Mouse (Mus musculus) small intestine, adult 2 months (tissue): ENCODE data around the gene Ip6k1.

Experiments used
- CTCF ChIP-seq: fragments of 200-500 bp; IDR thresholded peaks from 2 replicates; pipeline ENCODE4 v1.5.1; 2012; ENCODE audit warnings: low read depth, mild to moderate bottlenecking, control low read depth, inconsistent platforms, low read length, moderate library complexity, mixed read lengths; ENCODE audit not compliant: insufficient replicate concordance, insufficient read length; ENCODE audit errors: extremely low read depth
- POLR2A ChIP-seq: fragments of 200-500 bp; IDR thresholded peaks from 2 replicates; pipeline ENCODE4 v1.6.1; 2012; ENCODE audit warnings: low read depth, mild to moderate bottlenecking, control low read depth, inconsistent platforms, low read length, moderate library complexity

- TF ChIP-seq POLR2A, result no peak
- no peak for TF ChIP-seq CTCF
Observed at GRCm38 (mm10) chr9:107970311-107970710, 32.0 kb upstream of the Ip6k1 start.
